ENCODE assay signal across 18 mouse cellular contexts in the genomic region with DNA sequence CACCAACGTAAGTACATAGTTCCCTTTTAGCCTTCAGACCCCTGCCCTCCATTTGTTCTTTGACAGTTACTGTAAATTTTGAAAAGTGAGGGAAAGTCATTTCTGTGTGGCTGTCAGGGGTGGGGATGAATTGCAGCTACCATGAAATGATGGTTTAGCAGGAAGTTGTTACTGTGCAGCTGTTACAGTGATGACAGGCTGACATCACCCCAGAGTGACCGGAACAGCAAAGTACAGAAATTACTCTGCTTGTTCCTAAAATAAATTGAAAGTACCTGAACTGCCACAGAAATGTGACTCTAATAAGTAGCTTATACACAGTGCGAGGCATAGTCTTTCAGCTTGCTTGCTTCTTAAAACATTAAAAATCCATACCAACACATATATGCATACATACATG.
DNase-seq lines count a peak whose midpoint lies in the region; ATAC-seq and TF ChIP-seq lines count a peak whose summit lies in the region.
"Had no signal": no experiment of that assay in that cellular context is flagged by ENCODE, and none has a peak within 500 bp of the region (broad histone marks: within the 10 kb centered on the region; RNA-seq: fewer than 3 reads in every experiment).

No protein-coding gene starts in this region.

- TF ChIP-seq CTCF in intestine, postnatal 0 days (IDR thresholded peaks at IDR 0.05; ENCODE audit: low read depth), result no peak

- H3K4me2 ChIP-seq in intestine, postnatal 0 days (replicated peaks; ENCODE audit: low read depth), result no peak overlapping the region
- H3K4me2 ChIP-seq: forebrain, embryonic 15.5 days; heart, embryonic 15.5 days; stomach, embryonic 15.5 days had no signal

- peak; percentile 39 for DNase-seq in heart, adult 18-20 months
- no peak for DNase-seq in heart, postnatal 25 days (ENCODE audit: low spot score)
- DNase-seq in lung, postnatal 36 days, result peak; percentile 18
- no peak for DNase-seq in lung, postnatal 10 days
- DNase-seq in heart, postnatal 10 days, result peak; percentile 50 to 54
- DNase-seq in urinary bladder, postnatal 4 days (ENCODE audit: low spot score in 2 of 2), result no peak
- DNase-seq in adrenal gland, adult 8-10 months, result no peak
- DNase-seq: adrenal gland, postnatal 25 days; cerebellum, adult 9-11 months; lung, adult 18-20 months had no signal

- no peak for ATAC-seq in intestine, postnatal 0 days
- ATAC-seq: forebrain, embryonic 15.5 days; hindbrain, embryonic 16.5 days had no signal

- no peaks in the 10 kb centered on the region for H3K27me3 ChIP-seq in intestine, postnatal 0 days (replicated peaks; ENCODE audit: control insufficient read depth, insufficient read depth, low read length)
- H3K27me3 ChIP-seq: forebrain, embryonic 15.5 days; heart, embryonic 15.5 days; stomach, embryonic 15.5 days had no signal

- no peaks in the 10 kb centered on the region; the same call in 1 of the 2 replicates for H3K4me1 ChIP-seq in intestine, postnatal 0 days (replicated peaks; ENCODE audit: control insufficient read depth, insufficient read depth, low read length)
- H3K4me1 ChIP-seq: forebrain, embryonic 15.5 days; stomach, embryonic 15.5 days had no signal

- 69% methylated on average over 3 of the region's 3 CpGs for WGBS in intestine, postnatal 0 days

- no peak overlapping the region for H3K27ac ChIP-seq in intestine, postnatal 0 days (ENCODE audit: low read depth, low read length)
- H3K27ac ChIP-seq: forebrain, embryonic 15.5 days; heart, embryonic 15.5 days; left cerebral cortex, adult 2 months; midbrain, embryonic 10.5 days; stomach, embryonic 15.5 days had no signal

- H3K9me3 ChIP-seq in intestine, postnatal 0 days (ENCODE audit: control insufficient read depth), result no peaks in the 10 kb centered on the region
- H3K9me3 ChIP-seq: forebrain, embryonic 15.5 days; heart, embryonic 15.5 days; midbrain, embryonic 10.5 days; stomach, embryonic 15.5 days had no signal

- H3K36me3 ChIP-seq in intestine, postnatal 0 days (ENCODE audit: control insufficient read depth, insufficient read depth), result no peaks in the 10 kb centered on the region
- H3K36me3 ChIP-seq: forebrain, embryonic 15.5 days; heart, embryonic 15.5 days; midbrain, embryonic 10.5 days; stomach, embryonic 15.5 days had no signal

- H3K4me3 ChIP-seq in intestine, postnatal 0 days (ENCODE audit: low read depth, low read length), result no peak overlapping the region
- H3K4me3 ChIP-seq: erythroblast, embryonic 14.5 days; forebrain, embryonic 15.5 days; heart, embryonic 15.5 days; left cerebral cortex, adult 2 months; midbrain, embryonic 10.5 days; stomach, embryonic 15.5 days had no signal

- intact Hi-C loops in heart, postnatal 25 days (cut with DNase I), result no loop called here
- intact Hi-C loops in heart, postnatal 10 days (cut with DNase I), result no loop called here

- no peak overlapping the region for H3K9ac ChIP-seq in intestine, postnatal 0 days (ENCODE audit: low read depth, low read length)
- H3K9ac ChIP-seq: forebrain, embryonic 15.5 days; heart, embryonic 15.5 days; stomach, embryonic 15.5 days had no signal

Comparison
In these comparisons a context has a peak if more than half of its experiments do, and no peak if none do; other contexts are left out.
1. DNase-seq: peak in heart, adult 18-20 months (2 of 2), lung, postnatal 36 days (single experiment) and heart, postnatal 10 days (2 of 2); none in heart, postnatal 25 days (single experiment), lung, postnatal 10 days (single experiment), urinary bladder, postnatal 4 days (0 of 2) and adrenal gland, adult 8-10 months (single experiment).